In genomic region chr12:21241965-21242364, GRCm38 (mm10) we compare ENCODE assay signal across 23 mouse cellular contexts. TPM values are rescaled to one million over a fixed set of nuclear protein-coding genes. Genes with fewer than 3 reads are reported as not detected.
DNase-seq lines count a peak whose midpoint lies in the region; ATAC-seq lines count a peak whose summit lies in the region.
"Had no signal": no experiment of that assay in that cellular context is flagged by ENCODE, and none has a peak within 500 bp of the region (broad histone marks: within the 10 kb centered on the region; RNA-seq: fewer than 3 reads in every experiment).

No protein-coding gene starts in this region.

- no peak for DNase-seq in hindbrain, embryonic 11.5 days (ENCODE audit: low spot score)
- no peak for DNase-seq in neural tube, embryonic 10.5 days (ENCODE audit: extremely low spot score, low spot score)
- DNase-seq in urinary bladder, postnatal 14 days (ENCODE audit: low spot score) = no peak
- no peak for DNase-seq in right cerebral cortex, postnatal 25 days
- DNase-seq: adrenal gland, adult 8-10 months; adrenal gland, postnatal 25 days; cerebellum, adult 18-20 months; cerebellum, adult 9-10 months; cerebellum, postnatal 14 days; gastrocnemius, postnatal 25 days; heart, adult 2 months; heart, postnatal 14 days had no signal

- no peak overlapping the region for H3K9ac ChIP-seq in forebrain, embryonic 13.5 days
- no peak overlapping the region for H3K9ac ChIP-seq in forebrain, embryonic 12.5 days
- H3K9ac ChIP-seq in hindbrain, embryonic 13.5 days = no peak overlapping the region
- H3K9ac ChIP-seq in hindbrain, embryonic 11.5 days (ENCODE audit: low read depth, low read length) = no peak overlapping the region
- H3K9ac ChIP-seq in neural tube, embryonic 12.5 days = no peak overlapping the region
- H3K9ac ChIP-seq: embryonic facial prominence, embryonic 12.5 days; embryonic facial prominence, embryonic 15.5 days; heart, embryonic 13.5 days had no signal

- 0 out of 2 replicates have a peak, but pooled peaks have one; percentile 27 for ATAC-seq in forebrain, embryonic 13.5 days
- no peak for ATAC-seq in forebrain, embryonic 12.5 days (ENCODE audit: low FRiP score)
- ATAC-seq in hindbrain, embryonic 13.5 days (ENCODE audit: low FRiP score) = 0 out of 2 replicates have a peak, but pooled peaks have one; percentile 43
- ATAC-seq in hindbrain, embryonic 11.5 days (ENCODE audit: low FRiP score) = no peak
- ATAC-seq in neural tube, embryonic 12.5 days (ENCODE audit: low FRiP score, low read depth) = peak; percentile 39; the same call in 1 of the 2 replicates
- ATAC-seq: activated CD4-positive, CD25-positive, alpha-beta regulatory T cell, adult 4 months; forebrain, embryonic 14.5 days; intestine, postnatal 0 days had no signal

- no peak overlapping the region for H3K4me2 ChIP-seq in forebrain, embryonic 13.5 days
- no peak overlapping the region for H3K4me2 ChIP-seq in forebrain, embryonic 12.5 days
- H3K4me2 ChIP-seq in hindbrain, embryonic 13.5 days = no peak overlapping the region
- no peak overlapping the region for H3K4me2 ChIP-seq in hindbrain, embryonic 11.5 days (replicated peaks; ENCODE audit: low read depth, low read length)
- no peak overlapping the region for H3K4me2 ChIP-seq in neural tube, embryonic 12.5 days (replicated peaks)
- H3K4me2 ChIP-seq: embryonic facial prominence, embryonic 12.5 days; embryonic facial prominence, embryonic 15.5 days; heart, embryonic 13.5 days had no signal

- no peaks in the 10 kb centered on the region for H3K27me3 ChIP-seq in forebrain, embryonic 13.5 days
- H3K27me3 ChIP-seq in forebrain, embryonic 12.5 days = no peaks in the 10 kb centered on the region
- no peaks in the 10 kb centered on the region for H3K27me3 ChIP-seq in hindbrain, embryonic 13.5 days
- no peaks in the 10 kb centered on the region for H3K27me3 ChIP-seq in hindbrain, embryonic 11.5 days (ENCODE audit: control insufficient read depth, insufficient read depth, low read length)
- no peaks in the 10 kb centered on the region for H3K27me3 ChIP-seq in neural tube, embryonic 12.5 days (replicated peaks)
- H3K27me3 ChIP-seq: embryonic facial prominence, embryonic 12.5 days; embryonic facial prominence, embryonic 15.5 days; heart, embryonic 13.5 days had no signal

- no peaks in the 10 kb centered on the region for H3K9me3 ChIP-seq in forebrain, embryonic 13.5 days (replicated peaks)
- no peaks in the 10 kb centered on the region for H3K9me3 ChIP-seq in forebrain, embryonic 12.5 days
- H3K9me3 ChIP-seq in hindbrain, embryonic 13.5 days = no peaks in the 10 kb centered on the region
- H3K9me3 ChIP-seq in hindbrain, embryonic 11.5 days (ENCODE audit: control insufficient read depth, low read length) = no peaks in the 10 kb centered on the region
- H3K9me3 ChIP-seq in neural tube, embryonic 12.5 days = no peaks in the 10 kb centered on the region
- H3K9me3 ChIP-seq: embryonic facial prominence, embryonic 12.5 days; embryonic facial prominence, embryonic 15.5 days; heart, embryonic 10.5 days; heart, embryonic 13.5 days had no signal

- 71% methylated on average over 3 of the region's 3 CpGs for WGBS in forebrain, embryonic 13.5 days
- WGBS in forebrain, embryonic 12.5 days = 72% methylated on average over 3 of the region's 3 CpGs
- 53% methylated on average over 3 of the region's 3 CpGs for WGBS in hindbrain, embryonic 13.5 days
- 75% methylated on average over 3 of the region's 3 CpGs for WGBS in hindbrain, embryonic 11.5 days
- WGBS in neural tube, embryonic 12.5 days = 43% methylated on average over 3 of the region's 3 CpGs

- peaks cover 89% of the 10 kb centered on the region for H3K36me3 ChIP-seq in forebrain, embryonic 13.5 days (ENCODE audit: poor library complexity, severe bottlenecking)
- peaks cover 84% of the 10 kb centered on the region for H3K36me3 ChIP-seq in forebrain, embryonic 12.5 days (replicated peaks)
- H3K36me3 ChIP-seq in hindbrain, embryonic 13.5 days = peaks cover 79% of the 10 kb centered on the region
- H3K36me3 ChIP-seq in hindbrain, embryonic 11.5 days (ENCODE audit: control insufficient read depth, insufficient read depth, low read length) = peaks cover 6% of the 10 kb centered on the region; the same call in 1 of the 2 replicates
- peaks cover 80% of the 10 kb centered on the region for H3K36me3 ChIP-seq in neural tube, embryonic 12.5 days

- H3K4me3 ChIP-seq in forebrain, embryonic 13.5 days = no peak overlapping the region
- no peak overlapping the region for H3K4me3 ChIP-seq in forebrain, embryonic 12.5 days (replicated peaks)
- no peak overlapping the region for H3K4me3 ChIP-seq in hindbrain, embryonic 13.5 days
- H3K4me3 ChIP-seq in hindbrain, embryonic 11.5 days (ENCODE audit: low read depth, low read length) = no peak overlapping the region
- H3K4me3 ChIP-seq in neural tube, embryonic 12.5 days = no peak overlapping the region
- H3K4me3 ChIP-seq: embryonic facial prominence, embryonic 12.5 days; embryonic facial prominence, embryonic 15.5 days; heart, adult 2 months; heart, embryonic 10.5 days; heart, embryonic 13.5 days had no signal

- no peaks in the 10 kb centered on the region for H3K4me1 ChIP-seq in forebrain, embryonic 13.5 days
- H3K4me1 ChIP-seq in forebrain, embryonic 12.5 days = no peaks in the 10 kb centered on the region
- 0 out of 2 replicates have a peak, but pooled peaks cover 3% of the 10 kb centered on the region for H3K4me1 ChIP-seq in hindbrain, embryonic 13.5 days (replicated peaks)
- H3K4me1 ChIP-seq in hindbrain, embryonic 11.5 days (replicated peaks; ENCODE audit: control insufficient read depth, insufficient read depth, low read length) = no peaks in the 10 kb centered on the region
- H3K4me1 ChIP-seq in neural tube, embryonic 12.5 days = no peaks in the 10 kb centered on the region
- H3K4me1 ChIP-seq: embryonic facial prominence, embryonic 12.5 days; embryonic facial prominence, embryonic 15.5 days; heart, embryonic 10.5 days; heart, embryonic 13.5 days had no signal

- H3K27ac ChIP-seq in forebrain, embryonic 13.5 days = no peak overlapping the region
- no peak overlapping the region for H3K27ac ChIP-seq in forebrain, embryonic 12.5 days
- peak overlapping the region; percentile 36; the same call in 1 of the 2 replicates for H3K27ac ChIP-seq in hindbrain, embryonic 13.5 days
- no peak overlapping the region for H3K27ac ChIP-seq in hindbrain, embryonic 11.5 days (ENCODE audit: low read depth, low read length)
- no peak overlapping the region for H3K27ac ChIP-seq in neural tube, embryonic 12.5 days
- H3K27ac ChIP-seq: embryonic facial prominence, embryonic 12.5 days; embryonic facial prominence, embryonic 15.5 days; heart, adult 2 months; heart, embryonic 10.5 days; heart, embryonic 13.5 days had no signal

RNA-seq across cellular contexts. Expression of gene Cpsf3, which starts 43.2 kb away (rescaled TPM):
- polyA plus RNA-seq in forebrain, embryonic 13.5 days (2015; fragmentation: Nextera tagmentation; extraction: Ambion mirVana) = 117 and 126 TPM in 2 replicates
- polyA plus RNA-seq in forebrain, embryonic 12.5 days (2016; fragmentation: Nextera tagmentation; extraction: Ambion mirVana) = 124 and 130 TPM in 2 replicates
- 97.7 and 98.1 TPM in 2 replicates for polyA plus RNA-seq in hindbrain, embryonic 13.5 days (2015; fragmentation: Nextera tagmentation; extraction: Ambion mirVana)
- 125 and 140 TPM in 2 replicates for polyA plus RNA-seq in hindbrain, embryonic 11.5 days (2014; fragmentation: Nextera tagmentation; extraction: Ambion mirVana)
- 112 and 115 TPM in 2 replicates for polyA plus RNA-seq in neural tube, embryonic 12.5 days (2016; fragmentation: Nextera tagmentation; extraction: Ambion mirVana)

RNA-seq across cellular contexts. Expression of gene Itgb1bp1, which starts 44.1 kb away (rescaled TPM):
- polyA plus RNA-seq in forebrain, embryonic 13.5 days (2015; fragmentation: Nextera tagmentation; extraction: Ambion mirVana) = 40.1 and 43.2 TPM in 2 replicates
- 37.2 and 39.2 TPM in 2 replicates for polyA plus RNA-seq in forebrain, embryonic 12.5 days (2016; fragmentation: Nextera tagmentation; extraction: Ambion mirVana)
- 38.4 TPM in 2 replicates for polyA plus RNA-seq in hindbrain, embryonic 13.5 days (2015; fragmentation: Nextera tagmentation; extraction: Ambion mirVana)
- polyA plus RNA-seq in hindbrain, embryonic 11.5 days (2014; fragmentation: Nextera tagmentation; extraction: Ambion mirVana) = 45.5 and 47.6 TPM in 2 replicates
- polyA plus RNA-seq in neural tube, embryonic 12.5 days (2016; fragmentation: Nextera tagmentation; extraction: Ambion mirVana) = 42.0 and 42.6 TPM in 2 replicates

Comparison
In these comparisons a context has a peak if more than half of its experiments do, and no peak if none do; other contexts are left out.
1. ATAC-seq: peak in forebrain, embryonic 13.5 days (single experiment), hindbrain, embryonic 13.5 days (single experiment) and neural tube, embryonic 12.5 days (single experiment); none in forebrain, embryonic 12.5 days (single experiment) and hindbrain, embryonic 11.5 days (single experiment).